Mouse (Mus musculus) MEL (cell line): ENCODE data around the gene Cebpzos. TPM values are rescaled to one million over a fixed set of nuclear protein-coding genes. Genes with fewer than 3 reads are reported as not detected.

Experiments used
- DNase-seq: peaks from one replicate; pipeline ENCODE4 v3.0.0; 2011; ENCODE audit warnings: low read depth, low spot score
- H3K27ac ChIP-seq: 2 replicates; pipeline ENCODE4 v1.5.1; 2012; ENCODE audit warnings: low read depth, mild to moderate bottlenecking, control low read depth, low read length, moderate library complexity; ENCODE audit not compliant: control insufficient read depth
- H3K27me3 ChIP-seq, 2 experiments: fragments of 150-350 bp in 1 of 2; sonication (generic) in 1 of 2; 2 replicates each; pipeline ENCODE4 v1.6.1; 2012; ENCODE audit warnings: low read length in 2 of 2, mild to moderate bottlenecking in 2 of 2, improper control_type of control experiment in 1 of 2, moderate library complexity in 1 of 2; ENCODE audit not compliant: insufficient read depth in 2 of 2, control insufficient read depth in 1 of 2
- H3K36me3 ChIP-seq, 2 experiments: 2 replicates each; pipeline ENCODE4 v1.6.1; 2012 to 2014; ENCODE audit warnings: low read length in 2 of 2, improper control_type of control experiment in 1 of 2, inconsistent platforms in 1 of 2, mild to moderate bottlenecking in 1 of 2; ENCODE audit not compliant: insufficient read depth in 2 of 2, control insufficient read depth in 1 of 2
- H3K4me1 ChIP-seq, 2 experiments: fragments of 150-350 bp in 1 of 2; sonication (generic) in 1 of 2; 2 replicates each; pipeline ENCODE4 v1.6.1; 2012; ENCODE audit warnings: low read length in 2 of 2, improper control_type of control experiment in 1 of 2, mild to moderate bottlenecking in 1 of 2; ENCODE audit not compliant: insufficient read depth in 2 of 2, control insufficient read depth in 1 of 2
- H3K4me3 ChIP-seq, 2 experiments: fragments of 150-350 bp in 1 of 2; sonication (generic) in 1 of 2; 2 replicates each; pipeline ENCODE4 v1.5.1; 2012; ENCODE audit warnings: low read depth in 2 of 2, low read length in 2 of 2, mild to moderate bottlenecking in 2 of 2, moderate library complexity in 2 of 2, control low read depth in 1 of 2, improper control_type of control experiment in 1 of 2; ENCODE audit not compliant: control insufficient read depth in 1 of 2, insufficient read depth in 1 of 2
- H3K79me2 ChIP-seq: 2 replicates; pipeline ENCODE4 v1.6.1; 2012; ENCODE audit warnings: mild to moderate bottlenecking, low read length, moderate library complexity; ENCODE audit not compliant: control insufficient read depth, poor library complexity, insufficient read depth
- H3K9ac ChIP-seq: 2 replicates; pipeline ENCODE4 v1.6.1; 2012; ENCODE audit warnings: low read depth, mild to moderate bottlenecking, control low read depth, low read length, moderate library complexity; ENCODE audit not compliant: control insufficient read depth, poor library complexity, severe bottlenecking
- H3K9me3 ChIP-seq: fragments of 150-350 bp; sonication (generic); replicated peaks from 2 replicates; pipeline ENCODE4 v1.6.1; 2012; ENCODE audit warnings: mild to moderate bottlenecking, low read length, improper control_type of control experiment, moderate library complexity; ENCODE audit not compliant: insufficient read depth
- CHD1 ChIP-seq: IDR thresholded peaks from 2 replicates; pipeline ENCODE4 v1.6.1; 2012; ENCODE audit warnings: low read depth, mild to moderate bottlenecking, inconsistent platforms, low read length, improper control_type of control experiment
- CHD2 ChIP-seq: IDR thresholded peaks from 2 replicates; pipeline ENCODE4 v1.6.1; 2011; ENCODE audit warnings: low read length, improper control_type of control experiment
- CTCF ChIP-seq, 3 experiments: IDR thresholded peaks in 2 of 3; conservative IDR thresholded peaks in 1 of 3; 2 replicates each; pipeline ENCODE4 v1.5.1; 2011 to 2012; ENCODE audit warnings: low read length in 3 of 3, low read depth in 2 of 3, mild to moderate bottlenecking in 2 of 3, improper control_type of control experiment in 1 of 3, inconsistent platforms in 1 of 3, mixed read lengths in 1 of 3, moderate library complexity in 1 of 3; ENCODE audit not compliant: control insufficient read depth in 1 of 3, insufficient read depth in 1 of 3, poor library complexity in 1 of 3, severe bottlenecking in 1 of 3
- EP300 ChIP-seq, 2 experiments: IDR thresholded peaks; 2 replicates each; pipeline ENCODE4 v1.6.1; 2011; ENCODE audit warnings: improper control_type of control experiment in 2 of 2, low read length in 2 of 2, low read depth in 1 of 2, mild to moderate bottlenecking in 1 of 2
- GABPA ChIP-seq: IDR thresholded peaks from 2 replicates; pipeline ENCODE4 v1.6.1; 2012; ENCODE audit warnings: low read depth, mild to moderate bottlenecking, inconsistent platforms, low read length, improper control_type of control experiment, moderate library complexity
- GATA1 ChIP-seq: IDR thresholded peaks from 2 replicates; pipeline ENCODE4 v1.6.1; 2011; ENCODE audit warnings: low read depth, low read length, improper control_type of control experiment
- HCFC1 ChIP-seq: IDR thresholded peaks from 2 replicates; pipeline ENCODE4 v1.6.1; 2012; ENCODE audit warnings: low read depth, mild to moderate bottlenecking, inconsistent platforms, low read length, improper control_type of control experiment, moderate library complexity
- KAT2A ChIP-seq: conservative IDR thresholded peaks from 2 replicates; pipeline ENCODE4 v1.6.1; 2012; ENCODE audit warnings: low read depth, low read length, improper control_type of control experiment, inconsistent platforms
- MAFK ChIP-seq: IDR thresholded peaks from 2 replicates; pipeline ENCODE4 v1.6.1; 2011; ENCODE audit warnings: low read depth, mild to moderate bottlenecking, low read length, improper control_type of control experiment, borderline replicate concordance
- MAZ ChIP-seq: IDR thresholded peaks from 2 replicates; pipeline ENCODE4 v1.6.1; 2012; ENCODE audit warnings: low read depth, mild to moderate bottlenecking, inconsistent platforms, low read length, improper control_type of control experiment
- MEF2A ChIP-seq: IDR thresholded peaks from 2 replicates; pipeline ENCODE4 v1.6.1; 2014; ENCODE audit warnings: low read depth, mild to moderate bottlenecking, inconsistent platforms, low read length, improper control_type of control experiment; ENCODE audit not compliant: poor library complexity, insufficient replicate concordance, severe bottlenecking; ENCODE audit errors: extremely low read depth
- MXI1 ChIP-seq: IDR thresholded peaks from 2 replicates; pipeline ENCODE4 v1.6.1; 2011; ENCODE audit warnings: mild to moderate bottlenecking, low read depth, low read length, improper control_type of control experiment
- NELFE ChIP-seq: IDR thresholded peaks from 2 replicates; pipeline ENCODE4 v1.6.1; 2011; ENCODE audit warnings: low read depth, low read length, improper control_type of control experiment
- NRF1 ChIP-seq: IDR thresholded peaks from 2 replicates; pipeline ENCODE4 v1.6.1; 2014; ENCODE audit warnings: low read depth, mild to moderate bottlenecking, inconsistent platforms, low read length, improper control_type of control experiment, moderate library complexity; ENCODE audit not compliant: poor library complexity, insufficient read depth, severe bottlenecking
- POLR2A ChIP-seq, 2 experiments: IDR thresholded peaks; 2 replicates each; pipeline ENCODE4 v1.6.1; 2011 to 2012; ENCODE audit warnings: low read length in 2 of 2, mild to moderate bottlenecking in 2 of 2, control low read depth in 1 of 2, improper control_type of control experiment in 1 of 2, low read depth in 1 of 2, moderate library complexity in 1 of 2; ENCODE audit not compliant: control insufficient read depth in 1 of 2, insufficient read depth in 1 of 2, poor library complexity in 1 of 2
- POLR2AphosphoS2 ChIP-seq: IDR thresholded peaks from 2 replicates; pipeline ENCODE4 v1.6.1; 2011; ENCODE audit warnings: low read length, improper control_type of control experiment
- RAD21 ChIP-seq: IDR thresholded peaks from 2 replicates; pipeline ENCODE4 v1.6.1; 2011; ENCODE audit warnings: mild to moderate bottlenecking, low read depth, low read length, improper control_type of control experiment
- RCOR1 ChIP-seq: IDR thresholded peaks from 2 replicates; pipeline ENCODE4 v1.6.1; 2012; ENCODE audit warnings: low read depth, mild to moderate bottlenecking, inconsistent platforms, low read length, improper control_type of control experiment
- SIN3A ChIP-seq: IDR thresholded peaks from 2 replicates; pipeline ENCODE4 v1.6.1; 2012; ENCODE audit warnings: low read length, improper control_type of control experiment, inconsistent platforms
- SMC3 ChIP-seq: IDR thresholded peaks from 2 replicates; pipeline ENCODE4 v1.6.1; 2011; ENCODE audit warnings: low read depth, low read length, improper control_type of control experiment
- TAL1 ChIP-seq: IDR thresholded peaks from 2 replicates; pipeline ENCODE4 v1.6.1; 2012; ENCODE audit warnings: mild to moderate bottlenecking, inconsistent platforms, low read length, moderate library complexity, mixed read lengths
- TBP ChIP-seq: IDR thresholded peaks from 2 replicates; pipeline ENCODE4 v1.8.0; 2011; ENCODE audit warnings: low read depth, low read length, improper control_type of control experiment
- TCF12 ChIP-seq: IDR thresholded peaks from 2 replicates; pipeline ENCODE4 v1.6.1; 2014; ENCODE audit warnings: low read depth, mild to moderate bottlenecking, inconsistent platforms, low read length, improper control_type of control experiment, moderate library complexity
- UBTF ChIP-seq: IDR thresholded peaks from 2 replicates; pipeline ENCODE4 v1.6.1; 2012; ENCODE audit warnings: low read depth, mild to moderate bottlenecking, inconsistent platforms, low read length, improper control_type of control experiment, moderate library complexity, borderline replicate concordance; ENCODE audit not compliant: insufficient read depth
- USF1 ChIP-seq: IDR thresholded peaks from 2 replicates; pipeline ENCODE4 v1.6.1; 2014; ENCODE audit warnings: low read depth, mild to moderate bottlenecking, inconsistent platforms, low read length, improper control_type of control experiment, moderate library complexity
- USF2 ChIP-seq, 2 experiments: IDR thresholded peaks; 2 replicates each; pipeline ENCODE4 v1.6.1; 2011 to 2012; ENCODE audit warnings: improper control_type of control experiment in 2 of 2, low read length in 2 of 2, borderline replicate concordance in 1 of 2, inconsistent platforms in 1 of 2, low read depth in 1 of 2, mild to moderate bottlenecking in 1 of 2; ENCODE audit not compliant: insufficient read depth in 1 of 2
- ZC3H11A ChIP-seq: IDR thresholded peaks from 2 replicates; pipeline ENCODE4 v1.6.1; 2012; ENCODE audit warnings: low read depth, mild to moderate bottlenecking, inconsistent platforms, low read length, improper control_type of control experiment
- ZMIZ1 ChIP-seq: IDR thresholded peaks from 2 replicates; pipeline ENCODE4 v1.6.1; 2012; ENCODE audit warnings: low read depth, mild to moderate bottlenecking, inconsistent platforms, low read length, improper control_type of control experiment, moderate library complexity
- ZNF384 ChIP-seq: IDR thresholded peaks from 2 replicates; pipeline ENCODE4 v1.6.1; 2012; ENCODE audit warnings: low read depth, mild to moderate bottlenecking, inconsistent platforms, low read length, improper control_type of control experiment
- polyA plus RNA-seq, 2 experiments: library from polyadenylated mRNA; stranded (reverse) in 1 of 2; unstranded in 1 of 2; fragments of >175 nt in 1 of 2; fragments of >200 nt in 1 of 2; gene quantifications; 2 replicates each; pipeline versions ENCODE4 v1.2.1 to v1.2.4; 2012; ENCODE audit warnings: low replicate concordance in 2 of 2, low read depth in 1 of 2; ENCODE audit not compliant: insufficient read length in 2 of 2, insufficient read depth in 1 of 2, missing spikeins in 1 of 2
- total RNA-seq: library from RNA; depleted of rRNA; stranded (reverse); fragments of 300-350 nt; gene quantifications from 2 replicates; pipeline ENCODE4 v1.2.3, GENCODE M21; 2012

Cebpzos gene
- total and polyA plus RNA-seq, 3 experiments = 18.9 to 30.2 TPM; not detected in 1

- no peaks in the 10 kb centered on the region; the same call in 1 of the 2 replicates for H3K79me2 ChIP-seq
- H3K27ac ChIP-seq = no peak overlapping the region
- H3K9me3 ChIP-seq = no peaks in the 10 kb centered on the region
- no peaks in the 10 kb centered on the region for H3K27me3 ChIP-seq
- H3K4me3 ChIP-seq = no peak overlapping the region
- H3K9ac ChIP-seq = no peak overlapping the region
- peaks cover 0 to 8% of the 10 kb centered on the region in 2 experiments; a peak in 2 of 4 replicates for H3K36me3 ChIP-seq
- TF ChIP-seq RAD21 (no peak), GATA1 (no peak), MAFK (no peak), CHD1 (no peak), NRF1 (no peak), SMC3 (no peak), UBTF (no peak), KAT2A (no peak), USF2 (IDR thresholded peaks at IDR 0.05; ENCODE audit: borderline replicate concordance in 1 of 2, insufficient read depth in 1 of 2, low read depth in 1 of 2, low read length in 2 of 2) (no peak), USF1 (no peak), GABPA (no peak), CTCF (IDR thresholded peaks at IDR 0.05 in 2 of 3, conservative IDR thresholded peaks at IDR 0.05 in 1 of 3; ENCODE audit: control insufficient read depth in 1 of 3, insufficient read depth in 1 of 3, low read depth in 2 of 3, low read length in 3 of 3, poor library complexity in 1 of 3, severe bottlenecking in 1 of 3) (no peak), SIN3A (no peak), ZMIZ1 (no peak), ZNF384 (no peak), ZC3H11A (no peak)
- no peak for DNase-seq
- H3K4me1 ChIP-seq = peaks cover 0 to 5% of the 10 kb centered on the region in 2 experiments; a peak in 3 of 4 replicates
These were observed 6.9 kb upstream of the Cebpzos start for GRCm38 (mm10) chr17:78909374-78909773.

GRCm38 (mm10) chr17:78912861-78913281, 3.4 kb upstream of the Cebpzos start:
- peaks cover 0 to 12% of the 10 kb centered on the region in 2 experiments; a peak in 2 of 4 replicates for H3K36me3 ChIP-seq
- H3K27ac ChIP-seq = peak overlapping the region; percentile 83
- peak; percentile 91 for DNase-seq
- no peaks in the 10 kb centered on the region for H3K9me3 ChIP-seq
- H3K27me3 ChIP-seq = no peaks in the 10 kb centered on the region
- TF ChIP-seq RCOR1 = peak; percentile 21; the same call in 1 of the 2 replicates
- peak; percentile 72 for TF ChIP-seq NELFE
- TF ChIP-seq MXI1 = peak; percentile 36; the same call in 1 of the 2 replicates
- TF ChIP-seq TCF12 = no peak; the same call in 1 of the 2 replicates
- TF ChIP-seq MEF2A = no peak
- TF ChIP-seq EP300 (IDR thresholded peaks at IDR 0.05; ENCODE audit: low read depth in 1 of 2, low read length in 2 of 2) = peak; percentile 17 to 57; a peak in 2 of 4 replicates
- TF ChIP-seq GATA1 = no peak; the same call in 1 of the 2 replicates
- peak; percentile 50; the same call in 1 of the 2 replicates for TF ChIP-seq POLR2AphosphoS2
- TF ChIP-seq TBP = peak; percentile 76; the same call in 1 of the 2 replicates
- TF ChIP-seq ZC3H11A = no peak
- TF ChIP-seq USF1 = no peak
- 0 out of 2 replicates have a peak, but pooled peaks have one; percentile 35 for TF ChIP-seq MAZ
- peak; percentile 67; the same call in 1 of the 2 replicates for TF ChIP-seq SIN3A
- peak in 1 of 2 experiments; percentile 82; a peak in 2 of 4 replicates for TF ChIP-seq POLR2A (IDR thresholded peaks at IDR 0.05; ENCODE audit: control insufficient read depth in 1 of 2, insufficient read depth in 1 of 2, low read depth in 1 of 2, low read length in 2 of 2, poor library complexity in 1 of 2)
- TF ChIP-seq ZMIZ1 = peak; percentile 58; the same call in 1 of the 2 replicates
- 0 out of 2 replicates have a peak, but pooled peaks have one; percentile 4 for TF ChIP-seq ZNF384
- peak; percentile 50; the same call in 1 of the 2 replicates for TF ChIP-seq TAL1
- TF ChIP-seq HCFC1 = 0 out of 2 replicates have a peak, but pooled peaks have one; percentile 20
- peak; percentile 49; the same call in 1 of the 2 replicates for TF ChIP-seq CHD2
- peak overlapping the region; percentile 79 for H3K9ac ChIP-seq
- H3K79me2 ChIP-seq = no peaks in the 10 kb centered on the region; the same call in 1 of the 2 replicates
- peaks cover 0 to 14% of the 10 kb centered on the region in 2 experiments; a peak in 3 of 4 replicates for H3K4me1 ChIP-seq
- peak overlapping the region; percentile 75 to 94 for H3K4me3 ChIP-seq
